Mouse (Mus musculus): ENCODE results near the gene Rab3gap2.

Rab3gap2 gene

GRCm38 (mm10) chr1:185227766-185228165, 23.8 kb downstream of the Rab3gap2 start:
- no peak for DNase-seq (ENCODE audit: low spot score)

GRCm38 (mm10) chr1:185229406-185230201, 25.7 kb downstream of the Rab3gap2 start:
- DNase-seq (ENCODE audit: low spot score) = no peak

- no peak for DNase-seq (ENCODE audit: low spot score)
Measured at GRCm38 (mm10) chr1:185235837-185236236, 31.9 kb downstream of the Rab3gap2 start.

- DNase-seq (ENCODE audit: low spot score) = no peak
Measured at GRCm38 (mm10) chr1:185236530-185236929, 32.6 kb downstream of the Rab3gap2 start.

- no peak for DNase-seq (ENCODE audit: low spot score)
Measured at GRCm38 (mm10) chr1:185243013-185243412, 39.1 kb downstream of the Rab3gap2 start.

GRCm38 (mm10) chr1:185245456-185245855, 41.5 kb downstream of the Rab3gap2 start:
- DNase-seq (ENCODE audit: low spot score) = no peak

- DNase-seq (ENCODE audit: low spot score) = no peak
Measured at GRCm38 (mm10) chr1:185247429-185248085, 43.6 kb downstream of the Rab3gap2 start.

GRCm38 (mm10) chr1:185248728-185249127, 44.8 kb downstream of the Rab3gap2 start:
- no peak for DNase-seq (ENCODE audit: low spot score)

GRCm38 (mm10) chr1:185252351-185252750, 48.4 kb downstream of the Rab3gap2 start:
- DNase-seq (ENCODE audit: low spot score) = no peak

- DNase-seq (ENCODE audit: low spot score) = no peak
Measured at GRCm38 (mm10) chr1:185253140-185253892, 49.4 kb downstream of the Rab3gap2 start.

- DNase-seq (ENCODE audit: low spot score) = no peak
Measured at GRCm38 (mm10) chr1:185255336-185255735, 51.4 kb downstream of the Rab3gap2 start.

GRCm38 (mm10) chr1:185256753-185257152, 52.8 kb downstream of the Rab3gap2 start:
- no peak for DNase-seq (ENCODE audit: low spot score)

- no peak for DNase-seq (ENCODE audit: low spot score)
Measured at GRCm38 (mm10) chr1:185262565-185262964, 58.6 kb downstream of the Rab3gap2 start.

GRCm38 (mm10) chr1:185268675-185269074, 64.8 kb downstream of the Rab3gap2 start:
- no peak for DNase-seq (ENCODE audit: low spot score)

GRCm38 (mm10) chr1:185270403-185271097, 66.6 kb downstream of the Rab3gap2 start:
- DNase-seq (ENCODE audit: low spot score) = no peak

- no peak for DNase-seq (ENCODE audit: low spot score)
Measured at GRCm38 (mm10) chr1:185271373-185271772, 67.5 kb downstream of the Rab3gap2 start.

GRCm38 (mm10) chr1:185274819-185275545, 71.1 kb downstream of the Rab3gap2 start:
- DNase-seq (ENCODE audit: low spot score) = no peak

- no peak for DNase-seq (ENCODE audit: low spot score)
Measured at GRCm38 (mm10) chr1:185275976-185276375, 72.1 kb downstream of the Rab3gap2 start.

GRCm38 (mm10) chr1:185277022-185277421, 73.1 kb downstream of the Rab3gap2 start:
- no peak for DNase-seq (ENCODE audit: low spot score)

GRCm38 (mm10) chr1:185279288-185279687, 75.4 kb downstream of the Rab3gap2 start:
- DNase-seq (ENCODE audit: low spot score) = no peak

GRCm38 (mm10) chr1:185280616-185281015, 76.7 kb downstream of the Rab3gap2 start:
- no peak for DNase-seq (ENCODE audit: low spot score)

Measured in testis, postnatal 14 days (tissue).